Mouse (Mus musculus): ENCODE data around the gene Lipo1. TPM values are rescaled to one million over a fixed set of nuclear protein-coding genes. Genes with fewer than 3 reads are reported as not detected.
"Not testable (repeated sequence)": the region's sequence is repeated elsewhere in the genome, so short reads cannot be mapped to it uniquely, and the experiment has no call there.

The Lipo1 gene
- polyA plus RNA-seq (2015; fragmentation: Nextera tagmentation; extraction: Ambion mirVana) = not detected in 2 replicates

GRCm38 (mm10) chr19:33787359-33787758, at the start of gene Lipo1:
Gene Lipo1 (minus strand): TSS chr19:33787459.
- not testable (repeated sequence) for H3K36me3 ChIP-seq (ENCODE audit: control insufficient read depth, insufficient read depth); H3K9ac ChIP-seq (ENCODE audit: low read depth, low read length); H3K4me1 ChIP-seq (ENCODE audit: control insufficient read depth, low read depth, low read length); H3K9me3 ChIP-seq (replicated peaks; ENCODE audit: control insufficient read depth, low read length); H3K4me2 ChIP-seq (ENCODE audit: low read depth, low read length); H3K27me3 ChIP-seq (ENCODE audit: control insufficient read depth, insufficient read depth, low read depth, low read length); ATAC-seq (ENCODE audit: low read depth); H3K27ac ChIP-seq (ENCODE audit: low read length); H3K4me3 ChIP-seq (ENCODE audit: low read depth, low read length)

- H3K9me3 ChIP-seq (replicated peaks; ENCODE audit: control insufficient read depth, low read length) = no peaks in the 10 kb centered on the region
- no peak overlapping the region for H3K4me3 ChIP-seq (ENCODE audit: low read depth, low read length)
- H3K27ac ChIP-seq (ENCODE audit: low read length) = no peak overlapping the region
- no peak overlapping the region for H3K9ac ChIP-seq (ENCODE audit: low read depth, low read length)
- H3K4me1 ChIP-seq (ENCODE audit: control insufficient read depth, low read depth, low read length) = no peaks in the 10 kb centered on the region
- H3K4me2 ChIP-seq (ENCODE audit: low read depth, low read length) = no peak overlapping the region
- ATAC-seq (ENCODE audit: low read depth) = no peak
- 68% methylated on average over 12 of the region's 12 CpGs for WGBS (ENCODE audit: insufficient replicate concordance)
- H3K36me3 ChIP-seq (ENCODE audit: control insufficient read depth, insufficient read depth) = no peaks in the 10 kb centered on the region
- no peaks in the 10 kb centered on the region for H3K27me3 ChIP-seq (ENCODE audit: control insufficient read depth, insufficient read depth, low read depth, low read length)
Observed at GRCm38 (mm10) chr19:33786576-33787277, 532 bp downstream of the Lipo1 start.

- WGBS (ENCODE audit: insufficient replicate concordance) = 35% methylated on average over 11 of the region's 41 CpGs
- not testable (repeated sequence) for H3K36me3 ChIP-seq (ENCODE audit: control insufficient read depth, insufficient read depth); H3K4me1 ChIP-seq (ENCODE audit: control insufficient read depth, low read depth, low read length); H3K9ac ChIP-seq (ENCODE audit: low read depth, low read length); H3K27ac ChIP-seq (ENCODE audit: low read length); H3K27me3 ChIP-seq (ENCODE audit: control insufficient read depth, insufficient read depth, low read depth, low read length); H3K4me3 ChIP-seq (ENCODE audit: low read depth, low read length); H3K4me2 ChIP-seq (ENCODE audit: low read depth, low read length); H3K9me3 ChIP-seq (replicated peaks; ENCODE audit: control insufficient read depth, low read length)
- ATAC-seq (ENCODE audit: low read depth) = peak; percentile 48
Observed at GRCm38 (mm10) chr19:33761287-33762086, 25.8 kb downstream of the Lipo1 start, which contains the start of gene Lipo3. Gene Lipo3 (minus strand): TSS chr19:33761951.

- not testable (repeated sequence) for H3K27ac ChIP-seq (ENCODE audit: low read length); H3K4me2 ChIP-seq (ENCODE audit: low read depth, low read length); H3K9ac ChIP-seq (ENCODE audit: low read depth, low read length); H3K4me1 ChIP-seq (ENCODE audit: control insufficient read depth, low read depth, low read length); H3K27me3 ChIP-seq (ENCODE audit: control insufficient read depth, insufficient read depth, low read depth, low read length); H3K4me3 ChIP-seq (ENCODE audit: low read depth, low read length); ATAC-seq (ENCODE audit: low read depth); H3K36me3 ChIP-seq (ENCODE audit: control insufficient read depth, insufficient read depth); H3K9me3 ChIP-seq (replicated peaks; ENCODE audit: control insufficient read depth, low read length)
- WGBS (ENCODE audit: insufficient replicate concordance) = 79% methylated on average over 1 of the region's 1 CpGs
Observed at GRCm38 (mm10) chr19:33751259-33751658, 36.0 kb downstream of the Lipo1 start, which contains the start of gene Lipo2. Gene Lipo2 (minus strand): TSS chr19:33751359.

Other genes starting within 250 kb of the Lipo1 start
- gene Gm8978, start 162.2 kb downstream of the Lipo1 start, polyA plus RNA-seq (2015; fragmentation: Nextera tagmentation; extraction: Ambion mirVana) = not detected in 2 replicates
- gene Lipo2, start 36.1 kb downstream of the Lipo1 start, polyA plus RNA-seq (2015; fragmentation: Nextera tagmentation; extraction: Ambion mirVana) = not detected in 2 replicates
- gene Lipo3, start 25.5 kb downstream of the Lipo1 start, polyA plus RNA-seq (2015; fragmentation: Nextera tagmentation; extraction: Ambion mirVana) = 2.9 and 3.3 TPM in 2 replicates
- not detected in 2 replicates for gene Lipf, start 173.7 kb upstream of the Lipo1 start, polyA plus RNA-seq (2015; fragmentation: Nextera tagmentation; extraction: Ambion mirVana)
- not detected in 2 replicates for gene Lipk, start 220.8 kb upstream of the Lipo1 start, polyA plus RNA-seq (2015; fragmentation: Nextera tagmentation; extraction: Ambion mirVana)

Data from liver, embryonic 16.5 days (tissue).